Mouse (Mus musculus): ENCODE measurements around the gene Ikzf4. TPM values are rescaled to one million over a fixed set of nuclear protein-coding genes. Genes with fewer than 3 reads are reported as not detected.

The Ikzf4 gene
- polyA plus RNA-seq, 2 experiments from 2014 or later, result 102 to 158 TPM

- ATAC-seq, result no peak
Measured at GRCm38 (mm10) chr10:128606483-128606882, 39.3 kb downstream of the Ikzf4 start.

- no peak for ATAC-seq
Measured at GRCm38 (mm10) chr10:128602470-128603128, 43.2 kb downstream of the Ikzf4 start.

- ATAC-seq, result no peak
Measured at GRCm38 (mm10) chr10:128601499-128601898, 44.3 kb downstream of the Ikzf4 start.

GRCm38 (mm10) chr10:128598476-128598875, 47.3 kb downstream of the Ikzf4 start:
- ATAC-seq, result no peak

- ATAC-seq, result no peak
Measured at GRCm38 (mm10) chr10:128592797-128593196, 53.0 kb downstream of the Ikzf4 start.

GRCm38 (mm10) chr10:128591436-128591835, 54.4 kb downstream of the Ikzf4 start:
- no peak for ATAC-seq

GRCm38 (mm10) chr10:128590193-128590690, 55.5 kb downstream of the Ikzf4 start:
- peak; percentile 49 for ATAC-seq

- peak; percentile 74 for ATAC-seq
Measured at GRCm38 (mm10) chr10:128589464-128590192, 56.2 kb downstream of the Ikzf4 start, which contains the start of gene Erbb3. Erbb3 (minus strand) TSS chr10:128589652.

GRCm38 (mm10) chr10:128588775-128589463, 56.9 kb downstream of the Ikzf4 start:
- no peak for ATAC-seq

- no peak for ATAC-seq
Measured at GRCm38 (mm10) chr10:128588136-128588535, 57.7 kb downstream of the Ikzf4 start.

GRCm38 (mm10) chr10:128587697-128588096, 58.1 kb downstream of the Ikzf4 start:
- ATAC-seq, result no peak

- no peak for ATAC-seq
Measured at GRCm38 (mm10) chr10:128587120-128587519, 58.7 kb downstream of the Ikzf4 start.

- no peak for ATAC-seq
Measured at GRCm38 (mm10) chr10:128586546-128586945, 59.2 kb downstream of the Ikzf4 start.

GRCm38 (mm10) chr10:128584386-128584785, 61.4 kb downstream of the Ikzf4 start:
- ATAC-seq, result no peak

- ATAC-seq, result no peak
Measured at GRCm38 (mm10) chr10:128583644-128584043, 62.1 kb downstream of the Ikzf4 start.

Other genes starting within 250 kb of the Ikzf4 start
- gene Slc39a5, start 244.8 kb downstream of the Ikzf4 start, polyA plus RNA-seq (2017; shearing (Covaris generic)), result not detected
- 10 to 100 TPM; 63.3 to 77.5 TPM for gene Nabp2, start 234.5 kb downstream of the Ikzf4 start, polyA plus RNA-seq (2017; shearing (Covaris generic))
- gene Rnf41, start 234.3 kb downstream of the Ikzf4 start, polyA plus RNA-seq (2017; shearing (Covaris generic)), result 10 to 100 TPM; 28.7 to 51.8 TPM
- 10 to 100 TPM; 45.7 to 62.7 TPM for gene Smarcc2, start 186.7 kb downstream of the Ikzf4 start, polyA plus RNA-seq (2017; shearing (Covaris generic))
- 100 to 1,000 TPM; 937 to 954 TPM for gene Myl6, start 151.8 kb downstream of the Ikzf4 start, polyA plus RNA-seq (2017; shearing (Covaris generic))
- 1 to 10 TPM; 4.3 to 5.4 TPM for gene Myl6b, start 147.3 kb downstream of the Ikzf4 start, polyA plus RNA-seq (2017; shearing (Covaris generic))
- gene Esyt1, start 120.1 kb downstream of the Ikzf4 start, polyA plus RNA-seq (2017; shearing (Covaris generic)), result 10 to 100 TPM; 68.4 to 84.4 TPM
- 10 to 100 TPM in 1 of 2 experiments, 1 to 10 TPM in 1; 9.2 to 11.8 TPM for gene Zc3h10, start 98.2 kb downstream of the Ikzf4 start, polyA plus RNA-seq (2017; shearing (Covaris generic))
- gene Rpl41, start 96.7 kb downstream of the Ikzf4 start, polyA plus RNA-seq (2017; shearing (Covaris generic)), result 1,000 to 10,000 TPM; 4,848 to 7,095 TPM
- gene Pa2g4, start 80.0 kb downstream of the Ikzf4 start, polyA plus RNA-seq (2017; shearing (Covaris generic)), result 100 to 1,000 TPM; 114 to 117 TPM
- 1 to 10 TPM; 6.6 to 9.3 TPM for gene Erbb3, start 56.3 kb downstream of the Ikzf4 start, polyA plus RNA-seq (2017; shearing (Covaris generic))
- gene Rps26, start 19.2 kb downstream of the Ikzf4 start, polyA plus RNA-seq (2017; shearing (Covaris generic)), result 1,000 to 10,000 TPM; 1,420 to 1,755 TPM
- 10 to 100 TPM; 25.7 to 44.3 TPM for gene Suox, start 28.1 kb upstream of the Ikzf4 start, polyA plus RNA-seq (2017; shearing (Covaris generic))
- gene Rab5b, start 50.3 kb upstream of the Ikzf4 start, polyA plus RNA-seq (2017; shearing (Covaris generic)), result 100 to 1,000 TPM in 1 of 2 experiments, 10 to 100 TPM in 1; 69.1 to 111 TPM
- 1 to 10 TPM; 4.8 TPM for gene Pmel, start 58.2 kb upstream of the Ikzf4 start, polyA plus RNA-seq (2017; shearing (Covaris generic))
- 10 to 100 TPM; 19.7 to 23.2 TPM for gene Cdk2, start 59.0 kb upstream of the Ikzf4 start, polyA plus RNA-seq (2017; shearing (Covaris generic))
- 100 to 1,000 TPM; 322 to 370 TPM for gene Dgka, start 98.9 kb upstream of the Ikzf4 start, polyA plus RNA-seq (2017; shearing (Covaris generic))
- 10 to 100 TPM; 58.0 to 86.6 TPM for gene Pym1, start 101.9 kb upstream of the Ikzf4 start, polyA plus RNA-seq (2017; shearing (Covaris generic))
- gene Mmp19, start 144.9 kb upstream of the Ikzf4 start, polyA plus RNA-seq (2017; shearing (Covaris generic)), result under 1 TPM in 1 of 2 experiments, not detected in 1; 0.27 TPM
- gene Dnajc14, start 158.1 kb upstream of the Ikzf4 start, polyA plus RNA-seq (2017; shearing (Covaris generic)), result 100 to 1,000 TPM in 1 of 2 experiments, 10 to 100 TPM in 1; 73.0 to 125 TPM
- 1 to 10 TPM; 2.9 to 9.2 TPM for gene Tmem198b, start 158.4 kb upstream of the Ikzf4 start, polyA plus RNA-seq (2017; shearing (Covaris generic))
- gene Sarnp, start 171.3 kb upstream of the Ikzf4 start, polyA plus RNA-seq (2017; shearing (Covaris generic)), result 100 to 1,000 TPM; 199 to 211 TPM
- gene Ormdl2, start 175.7 kb upstream of the Ikzf4 start, polyA plus RNA-seq (2017; shearing (Covaris generic)), result 10 to 100 TPM; 66.1 to 66.4 TPM
- gene Gdf11, start 245.7 kb upstream of the Ikzf4 start, polyA plus RNA-seq (2017; shearing (Covaris generic)), result 1 to 10 TPM; 7.9 to 8.1 TPM

All from CD4-positive, CD25-positive, alpha-beta regulatory T cell, adult 4 months (primary cell).